Mouse (Mus musculus): Measurements from ENCODE around the gene Iqcb1. TPM values are rescaled to one million over a fixed set of nuclear protein-coding genes. Genes with fewer than 3 reads are reported as not detected.
A peak's percentile ranks its signal among the peaks of the same experiment; 100 is the strongest.
"Not testable (repeated sequence)": the region's sequence is repeated elsewhere in the genome, so short reads cannot be mapped to it uniquely, and the experiment has no call there.

Gene Iqcb1
- polyA plus RNA-seq, 1 experiment from 2014 or later = 30.3 TPM

GRCm38 (mm10) chr16:36846894-36847293 lies 18.7 kb downstream of the Iqcb1 start:
- DNase-seq (ENCODE audit: low spot score); H3K9ac ChIP-seq (ENCODE audit: low read depth, low read length); H3K4me1 ChIP-seq (replicated peaks; ENCODE audit: control insufficient read depth, insufficient read depth, low read length); H3K9me3 ChIP-seq (ENCODE audit: control insufficient read depth, low read length); ATAC-seq (replicated peaks; ENCODE audit: low FRiP score); H3K4me2 ChIP-seq; H3K36me3 ChIP-seq (ENCODE audit: control insufficient read depth, insufficient read depth, low read length); H3K4me3 ChIP-seq (ENCODE audit: low read depth, low read length); H3K27ac ChIP-seq (ENCODE audit: low read depth, low read length); H3K27me3 ChIP-seq (replicated peaks; ENCODE audit: control insufficient read depth, insufficient read depth, low read length): not testable (repeated sequence)
- WGBS = 74% methylated on average over 1 of the region's 1 CpGs

- H3K9me3 ChIP-seq (ENCODE audit: control insufficient read depth, low read length) = no peaks in the 10 kb centered on the region
- H3K9ac ChIP-seq (ENCODE audit: low read depth, low read length) = no peak overlapping the region
Observed at GRCm38 (mm10) chr16:36851202-36851601, 23.0 kb downstream of the Iqcb1 start.

GRCm38 (mm10) chr16:36863585-36863984 lies 35.4 kb downstream of the Iqcb1 start:
- ATAC-seq (replicated peaks; ENCODE audit: low FRiP score) (no peak), DNase-seq (ENCODE audit: low spot score) (no peak)
- H3K27me3 ChIP-seq (replicated peaks; ENCODE audit: control insufficient read depth, insufficient read depth, low read length) = no peaks in the 10 kb centered on the region
- no peaks in the 10 kb centered on the region for H3K9me3 ChIP-seq (ENCODE audit: control insufficient read depth, low read length)
- no peaks in the 10 kb centered on the region for H3K36me3 ChIP-seq (ENCODE audit: control insufficient read depth, insufficient read depth, low read length)
- H3K4me2 ChIP-seq = no peak overlapping the region
- no peaks in the 10 kb centered on the region for H3K4me1 ChIP-seq (replicated peaks; ENCODE audit: control insufficient read depth, insufficient read depth, low read length)
- no peak overlapping the region for H3K4me3 ChIP-seq (ENCODE audit: low read depth, low read length)
- WGBS = 87% methylated on average over 3 of the region's 3 CpGs
- H3K9ac ChIP-seq (ENCODE audit: low read depth, low read length) = no peak overlapping the region
- no peak overlapping the region for H3K27ac ChIP-seq (ENCODE audit: low read depth, low read length)

More at GRCm38 (mm10) chr16:36851202-36851601, 23.0 kb downstream of the Iqcb1 start:
- Histone ChIP-seq H3K36me3 (ENCODE audit: control insufficient read depth, insufficient read depth, low read length) (peaks cover 8% of the 10 kb centered on the region; the same call in 1 of the 2 replicates), H3K4me3 (ENCODE audit: low read depth, low read length) (no peak overlapping the region), H3K4me1 (replicated peaks; ENCODE audit: control insufficient read depth, insufficient read depth, low read length) (no peaks in the 10 kb centered on the region), H3K4me2 (no peak overlapping the region), H3K27me3 (replicated peaks; ENCODE audit: control insufficient read depth, insufficient read depth, low read length) (no peaks in the 10 kb centered on the region), H3K27ac (ENCODE audit: low read depth, low read length) (no peak overlapping the region)
- DNase-seq (ENCODE audit: low spot score) (no peak), ATAC-seq (replicated peaks; ENCODE audit: low FRiP score) (no peak)
- WGBS = 82% methylated on average over 3 of the region's 3 CpGs

- no peak for DNase-seq (ENCODE audit: low spot score)
- Histone ChIP-seq H3K27me3 (replicated peaks; ENCODE audit: control insufficient read depth, insufficient read depth, low read length) (no peaks in the 10 kb centered on the region), H3K4me3 (ENCODE audit: low read depth, low read length) (no peak overlapping the region), H3K4me1 (replicated peaks; ENCODE audit: control insufficient read depth, insufficient read depth, low read length) (peaks cover 6% of the 10 kb centered on the region), H3K36me3 (ENCODE audit: control insufficient read depth, insufficient read depth, low read length) (peaks cover 4% of the 10 kb centered on the region; the same call in 1 of the 2 replicates), H3K9ac (ENCODE audit: low read depth, low read length) (no peak overlapping the region), H3K9me3 (ENCODE audit: control insufficient read depth, low read length) (no peaks in the 10 kb centered on the region), H3K27ac (ENCODE audit: low read depth, low read length) (no peak overlapping the region), H3K4me2 (no peak overlapping the region)
- no peak for ATAC-seq (replicated peaks; ENCODE audit: low FRiP score)
- WGBS = 87% methylated on average over 2 of the region's 2 CpGs
Observed at GRCm38 (mm10) chr16:36869442-36869841, 41.3 kb downstream of the Iqcb1 start.

- Histone ChIP-seq H3K36me3 (ENCODE audit: control insufficient read depth, insufficient read depth, low read length) (peaks cover 4% of the 10 kb centered on the region; the same call in 1 of the 2 replicates), H3K27me3 (replicated peaks; ENCODE audit: control insufficient read depth, insufficient read depth, low read length) (no peaks in the 10 kb centered on the region), H3K4me1 (replicated peaks; ENCODE audit: control insufficient read depth, insufficient read depth, low read length) (peaks cover 10% of the 10 kb centered on the region), H3K27ac (ENCODE audit: low read depth, low read length) (peak within 1 kb of the TSS; percentile 74), H3K9me3 (ENCODE audit: control insufficient read depth, low read length) (no peaks in the 10 kb centered on the region), H3K4me3 (ENCODE audit: low read depth, low read length) (peak within 1 kb of the TSS; percentile 95), H3K9ac (ENCODE audit: low read depth, low read length) (peak within 1 kb of the TSS; percentile 82), H3K4me2 (peak within 1 kb of the TSS; percentile 78)
- DNase-seq (ENCODE audit: low spot score) = peak; percentile 87
- ATAC-seq (replicated peaks; ENCODE audit: low FRiP score) = peak; percentile 99
- under 1% methylated on average over 43 of the region's 43 CpGs for WGBS
Observed at GRCm38 (mm10) chr16:36874583-36875275, 46.5 kb downstream of the Iqcb1 start, which contains the start of the genes Eaf2 and Golgb1. TSS of gene Eaf2 (minus strand) at chr16:36875003. TSS of gene Golgb1 (plus strand) at chr16:36875140.

GRCm38 (mm10) chr16:36875276-36875851 lies 47.2 kb downstream of the Iqcb1 start:
- ATAC-seq (replicated peaks; ENCODE audit: low FRiP score) (peak; percentile 76), DNase-seq (ENCODE audit: low spot score) (no peak)
- Histone ChIP-seq H3K9me3 (ENCODE audit: control insufficient read depth, low read length) (no peaks in the 10 kb centered on the region), H3K4me2 (peak overlapping the region; percentile 78), H3K4me1 (replicated peaks; ENCODE audit: control insufficient read depth, insufficient read depth, low read length) (peaks cover 10% of the 10 kb centered on the region), H3K36me3 (ENCODE audit: control insufficient read depth, insufficient read depth, low read length) (peaks cover 4% of the 10 kb centered on the region; the same call in 1 of the 2 replicates), H3K27me3 (replicated peaks; ENCODE audit: control insufficient read depth, insufficient read depth, low read length) (no peaks in the 10 kb centered on the region), H3K4me3 (ENCODE audit: low read depth, low read length) (peak overlapping the region; percentile 95), H3K9ac (ENCODE audit: low read depth, low read length) (peak overlapping the region; percentile 82), H3K27ac (ENCODE audit: low read depth, low read length) (peak overlapping the region; percentile 74)
- WGBS = under 1% methylated on average over 47 of the region's 48 CpGs

- Histone ChIP-seq H3K36me3 (ENCODE audit: control insufficient read depth, insufficient read depth, low read length) (no peaks in the 10 kb centered on the region; the same call in 1 of the 2 replicates), H3K9me3 (ENCODE audit: control insufficient read depth, low read length) (no peaks in the 10 kb centered on the region), H3K9ac (ENCODE audit: low read depth, low read length) (no peak overlapping the region), H3K27me3 (replicated peaks; ENCODE audit: control insufficient read depth, insufficient read depth, low read length) (no peaks in the 10 kb centered on the region), H3K4me3 (ENCODE audit: low read depth, low read length) (no peak overlapping the region), H3K4me2 (no peak overlapping the region), H3K4me1 (replicated peaks; ENCODE audit: control insufficient read depth, insufficient read depth, low read length) (peaks cover 10% of the 10 kb centered on the region), H3K27ac (ENCODE audit: low read depth, low read length) (no peak overlapping the region)
- DNase-seq (ENCODE audit: low spot score) (no peak), ATAC-seq (replicated peaks; ENCODE audit: low FRiP score) (no peak)
- 76% methylated on average over 5 of the region's 5 CpGs for WGBS
Observed at GRCm38 (mm10) chr16:36877316-36877715, 49.1 kb downstream of the Iqcb1 start.

- Histone ChIP-seq H3K4me1 (replicated peaks; ENCODE audit: control insufficient read depth, insufficient read depth, low read length) (no peaks in the 10 kb centered on the region), H3K27ac (ENCODE audit: low read depth, low read length) (no peak overlapping the region), H3K36me3 (ENCODE audit: control insufficient read depth, insufficient read depth, low read length) (0 out of 2 replicates have a peak, but pooled peaks cover 2% of the 10 kb centered on the region), H3K4me2 (no peak overlapping the region), H3K4me3 (ENCODE audit: low read depth, low read length) (no peak overlapping the region), H3K9me3 (ENCODE audit: control insufficient read depth, low read length) (no peaks in the 10 kb centered on the region), H3K27me3 (replicated peaks; ENCODE audit: control insufficient read depth, insufficient read depth, low read length) (no peaks in the 10 kb centered on the region), H3K9ac (ENCODE audit: low read depth, low read length) (no peak overlapping the region)
- DNase-seq (ENCODE audit: low spot score) (no peak), ATAC-seq (replicated peaks; ENCODE audit: low FRiP score) (no peak)
- 72% methylated on average over 5 of the region's 5 CpGs for WGBS
Observed at GRCm38 (mm10) chr16:36882737-36883343, 54.7 kb downstream of the Iqcb1 start.

Data from liver, embryonic 11.5 days (tissue).